Mouse (Mus musculus): ENCODE results near the gene Bspry.

Gene Bspry

DNA sequence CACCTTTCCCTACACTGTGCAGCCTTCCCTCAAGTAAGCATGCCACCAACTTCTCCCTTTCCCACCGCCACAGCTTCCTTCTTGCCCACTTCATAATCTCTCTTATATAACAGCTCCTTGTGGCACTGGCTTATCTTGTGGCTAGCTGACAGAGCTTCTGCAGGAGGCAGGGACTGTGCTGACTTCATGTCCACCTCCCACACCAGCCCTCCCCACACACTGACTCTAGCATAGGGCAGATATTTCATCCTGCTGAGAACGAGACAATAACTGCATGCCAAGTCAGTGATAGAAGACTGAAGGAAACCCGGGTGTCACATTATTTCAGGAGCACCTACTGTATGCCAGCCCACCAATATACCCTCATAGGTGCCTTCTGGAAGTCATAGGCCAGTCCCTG, 35.6 kb downstream of the Bspry start:
- DNase-seq (ENCODE audit: low read depth, low spot score) = no peak

- DNase-seq (ENCODE audit: low read depth, low spot score) = no peak
These were observed 36.2 kb downstream of the Bspry start for GRCm38 (mm10) chr4:62516079-62516478.

DNA sequence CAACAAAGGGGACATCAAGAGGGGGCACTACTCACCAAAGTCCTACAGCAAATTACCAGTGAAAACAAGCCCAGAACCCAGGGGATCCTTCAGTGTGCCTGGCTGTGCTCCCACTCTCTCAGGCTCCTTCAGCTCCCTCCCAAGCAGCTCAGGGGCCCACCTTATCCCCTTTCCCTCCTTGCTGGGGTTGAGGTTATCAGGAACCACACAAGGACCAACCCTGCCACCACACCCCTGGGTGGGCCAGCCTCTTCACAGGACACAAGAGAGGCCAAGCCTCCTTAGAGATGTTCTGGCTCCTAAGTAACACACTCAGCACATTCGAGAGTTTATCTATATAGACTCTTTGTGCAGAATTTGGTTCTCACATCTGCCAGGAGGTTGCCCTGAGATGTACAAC, 36.7 kb downstream of the Bspry start:
- DNase-seq (ENCODE audit: low read depth, low spot score) = no peak

GRCm38 (mm10) chr4:62517046-62517445, 37.2 kb downstream of the Bspry start:
- no peak for DNase-seq (ENCODE audit: low read depth, low spot score)

- no peak for DNase-seq (ENCODE audit: low read depth, low spot score)
These were observed 37.9 kb downstream of the Bspry start for GRCm38 (mm10) chr4:62517538-62518415.

GRCm38 (mm10) chr4:62518416-62519121, 38.7 kb downstream of the Bspry start:
- peak; percentile 18 for DNase-seq (ENCODE audit: low read depth, low spot score)

- no peak for DNase-seq (ENCODE audit: low read depth, low spot score)
These were observed 39.4 kb downstream of the Bspry start for GRCm38 (mm10) chr4:62519122-62519848.

DNA sequence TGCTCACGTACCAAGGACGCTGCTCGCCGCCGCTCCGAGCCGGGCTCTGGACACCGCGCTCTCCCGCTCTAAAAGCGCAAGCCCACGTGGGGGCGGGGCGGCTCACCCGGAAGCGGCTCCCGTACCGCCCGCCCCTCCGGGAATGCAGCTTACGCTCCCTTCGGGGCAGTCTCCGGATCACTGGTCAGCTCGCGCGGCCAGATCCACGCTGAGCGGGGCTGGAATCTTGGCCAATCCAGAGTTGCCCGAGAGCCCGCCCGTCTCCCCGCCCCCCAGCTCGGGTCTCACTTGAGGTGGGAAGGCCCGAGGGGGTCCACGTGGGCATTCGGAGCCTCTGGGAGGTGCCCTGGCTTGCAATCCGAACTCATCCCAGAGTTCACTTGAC, 40.0 kb downstream of the Bspry start, which contains the start of gene Alad:
Alad (minus strand) TSS at position 70 of the 385 bp plus-strand sequence.
- peak; percentile 87 for DNase-seq (ENCODE audit: low read depth, low spot score)

DNA sequence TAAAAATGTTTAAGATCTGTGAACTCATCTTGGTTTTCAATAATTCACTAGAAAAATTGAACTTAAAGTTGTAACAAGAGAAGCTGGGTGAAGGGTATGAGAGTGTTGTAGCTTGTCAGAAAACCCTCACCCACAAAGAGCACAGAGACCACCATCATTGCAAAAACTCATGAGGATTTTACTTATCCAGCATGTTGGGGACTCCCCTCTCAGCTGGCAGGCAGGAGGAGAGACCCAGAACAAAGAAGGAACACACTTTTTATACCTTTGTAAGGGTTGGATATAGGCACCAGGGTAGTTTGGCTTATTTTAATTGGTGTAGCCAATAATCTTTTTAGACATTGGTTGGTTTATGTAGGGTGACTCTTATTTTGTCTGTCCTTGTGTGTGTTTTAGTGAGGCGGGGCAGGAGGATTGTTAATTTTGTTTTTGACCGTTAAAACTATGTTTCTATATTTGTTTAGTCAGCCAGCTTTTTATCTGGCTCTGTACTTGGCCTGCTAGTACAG, 41.1 kb downstream of the Bspry start:
- DNase-seq (ENCODE audit: low read depth, low spot score) = no peak

- peak; percentile 100 for DNase-seq (ENCODE audit: low read depth, low spot score)
These were observed 45.0 kb downstream of the Bspry start, which contains the start of the genes Pole3 and 4933430I17Rik for GRCm38 (mm10) chr4:62524651-62525488. Pole3 (minus strand) TSS chr4:62525068. 4933430I17Rik (plus strand) TSS chr4:62525369.

DNA sequence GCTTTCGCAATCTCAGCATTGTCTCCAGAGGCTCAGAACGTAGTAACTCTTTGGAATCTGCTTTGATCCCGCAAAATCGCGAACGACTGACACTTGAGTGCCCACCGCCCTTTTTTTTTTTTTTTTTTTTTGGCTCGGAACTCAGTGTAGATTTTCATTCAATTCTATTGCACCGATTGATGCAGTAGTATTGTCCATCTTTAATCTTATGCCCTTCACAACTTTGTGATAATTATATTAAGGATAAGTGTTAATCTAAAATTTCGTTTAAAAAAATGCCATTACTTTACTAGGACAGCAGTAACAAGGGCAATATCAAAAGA, 45.6 kb downstream of the Bspry start:
- no peak for DNase-seq (ENCODE audit: low read depth, low spot score)

DNA sequence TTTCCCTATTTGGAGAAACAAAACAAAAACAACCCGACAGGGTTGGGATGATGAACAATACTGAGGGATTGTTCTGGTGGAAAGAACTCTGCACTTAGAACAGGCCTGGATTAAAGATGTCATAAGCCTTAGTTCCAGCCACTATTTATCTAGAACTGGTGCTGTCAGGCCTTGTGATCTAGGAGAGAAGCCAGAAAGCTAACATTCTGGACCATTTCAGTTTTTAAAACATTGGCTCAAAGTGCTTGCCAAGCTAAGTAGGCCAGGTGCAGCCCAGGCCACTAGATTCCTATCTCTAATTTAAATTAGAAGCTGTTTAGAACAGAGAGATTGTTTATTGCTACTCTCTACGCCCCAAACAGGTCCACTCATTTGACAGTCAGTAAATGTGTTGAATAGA, 46.4 kb downstream of the Bspry start:
- DNase-seq (ENCODE audit: low read depth, low spot score) = no peak

DNA sequence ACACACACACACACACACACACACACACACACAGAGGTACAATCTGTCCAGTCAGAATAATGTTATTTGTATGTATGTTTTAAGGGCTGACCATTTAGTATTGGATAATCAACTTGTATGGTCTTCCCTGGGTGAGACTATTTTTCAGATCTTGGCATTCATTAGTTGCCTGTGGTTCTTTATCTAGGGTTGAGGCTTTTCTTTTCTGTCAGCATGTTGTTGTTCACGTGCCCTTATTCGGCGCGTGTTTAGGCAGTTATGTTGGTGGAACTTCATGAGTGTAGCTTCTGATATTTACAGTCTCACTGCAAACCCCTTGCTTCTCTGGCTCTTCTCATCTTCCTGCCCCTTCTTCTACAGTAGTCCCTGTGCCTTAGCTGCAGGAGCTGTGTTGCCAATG, 47.8 kb downstream of the Bspry start:
- no peak for DNase-seq (ENCODE audit: low read depth, low spot score)

DNA sequence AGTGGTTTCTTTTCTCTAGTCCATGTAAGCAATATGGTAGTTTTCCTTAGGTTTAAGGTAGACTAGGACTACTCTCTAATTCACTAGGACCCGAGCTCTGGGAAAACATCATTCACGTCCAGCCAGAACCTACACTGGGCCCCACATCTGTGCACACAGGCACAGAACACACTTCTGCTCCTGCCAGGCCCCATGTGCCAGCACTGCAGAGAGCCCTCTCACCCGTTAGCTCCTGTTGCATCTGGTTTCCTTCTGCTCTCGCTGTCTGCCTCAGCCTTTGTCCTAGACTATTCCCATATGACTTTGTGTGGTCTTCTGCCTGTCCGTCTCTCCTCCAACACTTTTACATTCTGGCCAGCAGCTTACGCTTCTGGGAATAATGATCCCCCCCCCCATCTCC, 53.9 kb downstream of the Bspry start:
- no peak for DNase-seq (ENCODE audit: low read depth, low spot score)

DNA sequence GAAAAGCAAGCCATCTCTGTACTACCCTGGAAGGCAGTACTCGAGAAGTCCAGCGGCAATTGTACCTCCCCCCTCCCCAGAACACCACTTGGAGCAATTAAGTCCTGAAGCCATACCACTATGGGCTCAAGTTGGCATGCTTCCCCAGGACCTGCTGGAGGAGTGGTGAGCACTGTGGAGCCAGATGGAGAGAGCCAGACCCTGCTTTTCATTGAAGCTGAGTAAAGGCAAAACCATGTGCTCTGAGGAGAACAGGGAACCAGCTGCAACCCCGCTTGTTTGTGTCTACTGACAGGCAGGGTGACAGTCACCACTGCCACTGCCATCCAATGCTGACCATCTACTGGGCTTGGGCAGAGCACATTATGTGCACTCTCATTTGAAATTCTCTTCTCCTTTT, 61.9 kb downstream of the Bspry start:
- no peak for DNase-seq (ENCODE audit: low read depth, low spot score)

DNA sequence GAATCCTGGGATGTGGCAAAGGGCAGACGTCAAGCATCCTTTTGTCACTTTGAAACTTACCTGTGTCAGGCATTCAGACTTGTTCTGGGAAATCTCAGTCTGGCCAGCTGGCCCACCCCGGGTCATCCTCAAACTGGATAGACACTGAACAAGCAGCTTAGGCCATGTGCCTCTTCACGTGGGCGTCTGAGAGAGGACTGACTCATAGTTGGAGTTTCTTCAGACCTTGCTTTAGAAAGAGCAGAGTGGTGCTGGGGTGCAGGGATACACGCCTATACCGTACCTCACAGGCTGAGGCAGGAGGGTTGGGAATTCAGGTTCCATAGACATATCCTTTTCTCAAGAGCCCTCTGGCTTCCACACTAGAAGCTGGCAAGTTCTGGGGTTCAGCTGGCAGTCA, 63.9 kb downstream of the Bspry start:
- no peak for DNase-seq (ENCODE audit: low read depth, low spot score)

DNA sequence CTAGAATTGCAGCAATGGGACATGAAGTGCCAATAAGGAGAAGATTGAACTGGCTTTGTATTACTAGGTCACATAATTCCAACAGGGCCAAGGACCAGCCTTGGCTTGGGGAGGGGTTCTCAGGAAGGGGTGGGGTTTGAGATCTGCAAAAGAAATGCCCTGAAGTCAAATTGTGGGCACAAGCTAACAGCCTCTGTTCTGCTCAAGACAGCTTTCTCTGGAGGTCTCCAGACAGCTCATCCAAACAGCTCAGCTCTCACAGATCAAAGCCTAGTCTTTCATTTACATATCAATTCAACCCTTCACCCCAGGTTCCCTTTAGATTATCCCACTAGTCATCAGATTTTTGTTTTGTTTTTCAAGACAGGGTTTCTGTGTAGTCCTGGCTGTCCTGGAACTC, 64.9 kb downstream of the Bspry start:
- peak; percentile 62 for DNase-seq (ENCODE audit: low read depth, low spot score)

Data from ZHBTc4 (cell line).